Mouse (Mus musculus) spleen, postnatal 0 days (tissue): ENCODE data around the gene P4hb. TPM values are rescaled to one million over a fixed set of nuclear protein-coding genes. Genes with fewer than 3 reads are reported as not detected.

Source experiments
- polyA plus RNA-seq: library from polyadenylated mRNA; unstranded; fragments of >200 nt; fragmentation: Nextera tagmentation; extraction: Ambion mirVana; gene quantifications from 2 replicates; pipeline ENCODE4 v1.2.1, GENCODE M21; 2015

The P4hb gene
- 206 and 241 TPM in 2 replicates for polyA plus RNA-seq

DNA sequence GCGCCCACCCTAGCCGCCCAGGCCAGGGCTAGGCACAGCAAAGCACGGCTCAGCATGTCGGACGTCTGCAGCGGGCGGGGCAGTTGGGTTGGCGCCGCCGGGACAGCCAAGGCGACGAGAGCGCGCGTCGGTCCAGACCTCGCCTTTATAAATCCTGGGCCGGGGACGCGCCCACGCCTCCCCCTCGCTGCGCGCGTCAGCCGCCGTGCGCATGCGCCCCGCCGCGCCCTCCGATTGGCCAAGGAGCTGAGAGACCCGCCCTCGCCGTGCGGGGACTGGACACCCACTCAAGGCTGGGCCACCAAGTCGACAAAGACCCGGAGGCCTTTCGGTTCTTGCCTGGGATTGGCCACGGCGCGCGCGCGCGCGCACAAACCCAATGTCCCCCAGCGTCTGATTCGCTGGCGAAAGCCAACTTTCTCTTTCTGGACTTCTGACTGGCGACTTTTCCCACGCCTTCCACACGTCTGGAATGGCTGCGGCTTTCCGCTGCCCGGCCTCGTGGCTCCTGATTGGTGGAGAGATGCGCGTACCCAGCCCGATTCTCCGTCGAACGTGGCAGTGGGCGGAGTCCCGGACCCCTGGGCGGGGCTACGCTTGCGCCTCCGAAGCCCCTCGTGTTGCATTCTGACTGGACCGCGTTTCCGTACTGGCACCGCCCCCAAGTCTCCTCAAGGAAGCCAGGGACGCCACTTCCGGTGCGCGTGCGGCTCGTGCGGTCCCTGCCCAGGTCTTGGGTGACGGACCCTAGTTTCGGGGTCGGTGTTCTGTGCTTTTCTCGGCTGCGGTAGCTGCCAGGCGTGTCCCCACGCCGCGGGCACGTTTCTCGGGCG, at the start of gene P4hb:
P4hb (minus strand) TSS at position 502 of the 833 bp plus-strand sequence.

DNA sequence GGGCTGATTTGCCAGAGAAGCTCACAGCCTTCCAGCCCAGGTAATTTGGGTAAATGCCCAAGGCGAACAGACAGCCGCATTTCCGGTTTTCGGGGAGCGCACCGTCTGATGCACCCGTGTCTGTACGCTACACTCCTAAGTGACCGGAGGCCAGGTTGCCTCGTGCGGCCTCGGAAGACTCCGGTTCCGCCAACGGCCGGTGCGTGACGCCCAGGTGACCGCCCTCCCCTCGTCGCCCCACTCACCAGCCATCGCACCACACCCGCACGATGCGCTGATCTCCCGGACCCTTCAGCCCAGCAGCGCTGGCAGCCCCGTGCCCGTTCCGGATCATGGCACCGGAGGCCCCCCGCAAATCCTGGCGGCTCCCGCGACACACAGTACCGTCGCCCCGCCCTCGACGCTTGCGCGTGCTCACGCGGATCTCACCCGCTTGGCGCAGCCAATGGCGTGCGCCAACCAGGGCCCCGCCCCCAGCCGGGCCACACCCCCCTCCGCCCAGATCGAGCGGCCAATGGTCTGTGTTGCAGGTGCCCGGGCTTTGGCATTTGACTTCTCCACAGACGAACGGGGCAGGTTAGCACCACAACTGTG, 44.6 kb upstream of the P4hb start, which contains the start of gene Pcyt2:
Pcyt2 (minus strand) TSS at position 418 of the 594 bp plus-strand sequence.

DNA sequence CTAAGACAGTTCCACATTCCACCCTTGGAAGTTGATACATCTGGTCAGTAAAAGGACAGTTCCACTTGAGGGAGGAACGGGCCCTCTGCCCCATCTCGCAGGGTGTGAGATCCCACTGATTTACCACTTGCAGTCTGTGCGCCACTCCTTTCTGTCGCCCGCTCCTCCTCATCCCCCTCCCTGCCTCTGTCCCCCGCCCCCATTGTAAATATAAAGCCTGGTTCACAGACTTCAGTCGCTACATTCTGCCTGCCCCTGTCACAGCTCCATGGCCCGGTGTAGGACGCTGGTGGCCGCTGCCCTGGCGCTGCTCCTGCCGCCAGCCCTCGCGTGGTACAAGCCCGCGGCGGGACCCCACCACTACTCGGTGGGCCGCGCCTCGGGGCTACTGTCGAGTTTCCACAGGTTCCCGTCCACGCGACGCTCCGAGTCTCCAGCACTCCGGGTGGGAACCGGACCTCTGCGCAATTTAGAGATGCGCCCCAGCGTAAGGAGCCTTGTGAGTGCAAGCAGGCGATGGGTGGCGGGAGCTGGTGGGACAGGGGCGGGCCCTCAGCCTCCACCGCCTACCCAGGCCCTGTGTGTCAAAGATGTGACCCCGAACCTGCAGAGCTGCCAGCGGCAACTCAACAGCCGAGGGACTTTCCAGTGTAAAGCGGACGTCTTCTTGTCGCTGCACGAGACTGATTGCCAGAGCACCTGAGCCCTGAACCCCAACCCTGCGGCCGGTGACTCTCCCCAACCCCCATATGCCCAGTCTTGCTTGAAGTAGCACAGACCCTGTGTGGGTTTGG, 35.4 kb upstream of the P4hb start, which contains the start of gene Npb:
Npb (plus strand) TSS at position 237 of the 794 bp plus-strand sequence.

DNA sequence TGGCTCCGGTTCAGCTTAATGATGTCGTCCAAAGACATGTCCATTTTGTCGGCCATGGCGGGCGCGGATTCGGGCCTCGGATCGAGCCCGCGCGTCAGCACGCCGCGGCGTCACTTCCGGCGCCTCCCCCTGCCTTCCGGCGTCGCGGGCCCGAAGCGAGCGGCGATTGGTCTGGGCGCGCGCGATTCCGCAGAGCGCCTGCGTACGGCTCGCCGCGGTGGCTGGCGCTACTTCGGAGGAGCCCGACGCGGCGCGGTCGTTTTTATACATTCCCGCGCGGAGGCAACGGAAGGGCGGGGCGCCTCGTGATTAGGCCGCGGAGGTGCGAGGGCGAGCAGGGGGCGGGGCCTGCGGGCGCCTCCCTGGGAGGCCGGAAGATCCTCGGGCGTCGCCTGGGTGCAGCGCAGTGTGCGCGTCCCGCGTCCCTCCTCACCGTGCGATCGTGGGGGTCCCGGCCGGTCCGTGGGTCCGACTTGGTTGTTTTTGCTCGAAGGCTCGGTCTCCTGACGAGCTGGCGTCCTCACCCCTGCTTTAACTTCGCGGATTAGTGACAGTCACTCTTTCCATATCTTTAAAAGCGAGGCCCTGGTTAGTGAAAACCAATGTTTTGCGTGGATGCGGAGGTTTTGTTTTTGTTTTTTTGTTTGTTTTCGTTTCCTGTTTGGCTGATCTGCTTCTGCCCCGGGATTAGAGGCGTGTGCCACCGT, 25.4 kb upstream of the P4hb start, which contains the start of the genes Alyref and Anapc11:
Alyref (minus strand) TSS at position 83 of the 707 bp plus-strand sequence.
Anapc11 (plus strand) TSS at position 139 of the 707 bp plus-strand sequence.

DNA sequence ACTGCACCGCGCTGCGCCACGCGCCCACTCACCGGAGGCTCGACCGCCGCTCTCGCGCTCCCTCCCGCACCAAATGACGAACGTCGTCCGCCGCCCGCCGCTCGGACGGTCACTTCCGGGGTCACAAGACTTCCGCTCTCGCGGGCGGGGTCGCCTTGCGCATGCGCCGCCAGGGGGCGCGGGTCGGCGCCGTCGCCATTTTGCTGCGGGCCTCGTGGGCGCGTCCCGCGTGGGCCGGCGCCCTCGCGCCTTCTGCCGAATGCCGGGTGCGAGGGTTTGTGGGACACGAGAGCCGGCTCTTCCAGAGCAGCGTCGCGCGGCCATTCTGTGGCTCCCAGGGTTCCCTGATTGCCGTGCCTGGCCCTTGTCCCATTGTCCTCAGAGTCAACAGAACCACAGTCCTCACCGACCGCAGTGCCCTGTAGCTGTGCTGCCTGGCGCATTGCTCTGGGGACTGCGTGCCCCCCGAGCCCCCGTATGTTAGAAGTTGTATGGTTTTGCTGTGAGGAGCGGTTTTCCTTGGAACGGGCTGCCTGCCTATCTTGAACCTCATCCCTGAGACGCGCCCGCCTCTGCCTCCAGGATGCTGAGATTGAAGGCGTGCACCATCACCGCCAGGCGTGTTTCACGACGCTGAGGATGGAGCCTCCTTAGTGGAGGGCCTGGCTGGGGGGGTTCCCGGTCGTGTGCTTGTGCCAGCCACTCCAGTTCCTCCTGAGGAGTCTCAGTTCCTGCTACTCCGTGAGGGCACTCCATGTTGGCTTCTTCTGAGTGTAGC, 8.6 kb upstream of the P4hb start, which contains the start of gene Arhgdia:
Arhgdia (minus strand) TSS at position 135 of the 778 bp plus-strand sequence.

DNA sequence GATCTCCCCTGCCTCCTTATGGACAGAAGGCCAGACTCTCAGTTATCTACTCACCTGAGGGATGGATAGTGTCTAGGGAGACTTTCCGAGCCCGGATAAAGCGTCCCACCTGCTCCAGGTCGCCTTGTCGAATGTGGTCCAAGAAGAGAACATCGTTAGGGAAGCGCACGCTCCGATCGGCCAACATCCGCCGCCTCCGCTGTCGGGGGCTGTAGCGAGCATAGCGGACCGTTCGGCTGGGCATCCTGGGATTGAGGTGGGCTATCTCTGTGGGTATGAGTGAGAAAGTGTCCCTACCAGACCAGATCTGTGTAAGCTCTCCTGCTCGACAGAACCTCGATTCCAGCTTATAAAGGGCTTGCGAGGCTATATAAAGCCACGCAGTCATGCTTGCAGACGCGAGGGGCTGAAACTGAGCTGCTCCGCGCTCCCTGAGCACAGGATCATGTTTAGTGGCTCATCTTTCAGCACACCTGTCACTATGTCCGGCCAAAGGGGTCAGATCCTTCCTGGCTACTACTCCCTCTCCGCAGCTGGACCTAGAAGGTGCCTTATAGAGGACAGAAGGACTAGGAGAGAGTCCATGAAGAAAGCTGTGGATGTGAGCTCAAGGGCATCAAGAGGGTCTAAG, 22.1 kb downstream of the P4hb start, which contains the start of gene Ppp1r27:
Ppp1r27 (minus strand) TSS at position 323 of the 631 bp plus-strand sequence.

DNA sequence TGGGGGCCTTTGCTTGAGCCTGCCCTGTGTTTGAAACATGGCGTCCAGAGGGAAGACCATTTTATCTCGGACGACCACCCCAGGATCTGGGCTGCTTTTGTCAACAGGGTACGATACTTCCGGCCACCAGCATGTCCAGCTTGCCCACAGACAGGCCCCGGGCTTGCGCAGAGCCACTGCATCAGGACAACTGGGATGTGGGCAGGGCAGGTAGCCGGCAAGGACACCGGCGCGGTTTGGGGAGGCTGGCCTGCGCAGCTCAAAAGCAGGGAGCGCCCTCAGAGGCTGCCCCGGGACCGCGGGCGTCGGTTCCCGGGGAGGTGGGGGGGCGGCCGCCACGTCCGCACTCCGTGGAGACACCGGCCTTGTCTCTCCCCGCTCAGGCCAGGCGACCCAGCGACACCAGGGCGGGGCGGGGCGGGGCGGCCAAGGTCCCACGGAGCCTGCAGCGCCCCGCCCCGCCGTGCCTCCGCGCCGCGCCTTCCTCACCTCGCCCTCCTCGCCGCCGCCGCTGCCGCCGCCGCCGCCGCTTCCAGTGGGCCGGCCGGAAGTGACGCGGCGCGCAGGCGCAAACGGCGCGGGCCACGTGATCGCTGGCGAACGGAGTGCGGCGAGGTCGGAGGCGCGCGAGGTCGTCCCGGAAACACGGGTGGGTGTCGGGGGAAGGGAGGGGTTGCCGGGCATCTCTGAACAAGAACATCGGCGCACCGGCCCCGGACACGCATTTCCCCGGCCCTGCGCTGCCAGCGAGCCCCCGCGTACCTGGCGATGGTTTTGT, 23.7 kb downstream of the P4hb start, which contains the start of gene Mcrip1:
Mcrip1 (minus strand) TSS at position 560 of the 778 bp plus-strand sequence.

DNA sequence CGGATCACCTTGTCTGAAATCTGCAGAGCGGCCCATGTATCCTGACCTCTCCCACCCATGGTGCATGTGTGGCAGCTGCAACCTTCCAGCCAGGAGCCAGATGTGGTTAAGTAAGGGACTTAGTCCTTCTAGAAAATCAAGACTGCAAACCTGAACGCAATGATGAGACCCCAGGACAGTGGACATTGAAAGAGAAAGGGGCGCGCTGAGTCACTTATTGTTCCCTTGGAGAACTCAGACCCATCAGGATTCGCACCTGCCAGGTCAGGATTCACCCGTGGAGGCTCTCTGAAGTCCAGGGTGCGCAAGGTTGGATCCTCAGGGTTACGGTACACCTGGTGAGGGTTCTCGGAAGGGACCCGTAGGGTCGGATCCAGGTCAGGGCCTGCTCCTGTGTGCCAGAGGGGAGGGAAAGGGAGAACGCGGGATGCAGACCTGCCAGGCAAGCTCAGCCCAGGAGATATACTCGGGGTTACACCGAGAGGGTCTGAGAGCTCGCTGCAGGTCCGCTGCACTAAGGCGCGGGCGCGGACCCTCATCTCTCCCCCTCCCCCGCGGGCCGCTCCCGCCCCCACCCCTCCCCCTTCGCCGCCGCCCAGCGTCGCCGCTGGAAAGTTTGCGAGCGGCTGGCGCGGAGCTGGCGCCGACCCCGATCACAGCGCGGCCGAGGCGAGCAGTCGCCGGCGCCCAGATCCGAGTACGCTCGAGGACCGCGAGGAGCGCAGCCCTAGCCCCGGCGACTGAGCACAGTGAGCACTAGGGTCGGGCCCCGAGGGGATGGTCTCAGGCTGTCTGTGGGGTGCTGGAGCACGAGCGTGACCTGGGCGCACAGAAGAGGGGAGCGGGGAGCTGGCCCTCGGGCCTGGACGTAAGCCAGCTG, 42.7 kb downstream of the P4hb start, which contains the start of gene Gcgr:
Gcgr (plus strand) TSS at position 615 of the 880 bp plus-strand sequence.

Other genes with a start within 250 kb of the P4hb start
- 706 and 868 TPM in 2 replicates for gene Actg1, start 224.7 kb downstream of the P4hb start, polyA plus RNA-seq
- gene Fscn2, start 211.7 kb downstream of the P4hb start, polyA plus RNA-seq, result 0.29 and 0.52 TPM in 2 replicates
- 11.0 and 12.8 TPM in 2 replicates for gene Faap100, start 194.5 kb downstream of the P4hb start, polyA plus RNA-seq
- 19.0 and 19.5 TPM in 2 replicates for gene Nploc4, start 135.5 kb downstream of the P4hb start, polyA plus RNA-seq
- 0.07 TPM in 1 of 2 replicates, not detected in the other for gene Tspan10, start 130.6 kb downstream of the P4hb start, polyA plus RNA-seq
- gene Pde6g, start 119.8 kb downstream of the P4hb start, polyA plus RNA-seq, result 0.12 and 0.16 TPM in 2 replicates
- 11.2 and 15.7 TPM in 2 replicates for gene Oxld1, start 115.2 kb downstream of the P4hb start, polyA plus RNA-seq
- gene Ccdc137, start 115.1 kb downstream of the P4hb start, polyA plus RNA-seq, result 24.2 and 24.8 TPM in 2 replicates
- 22.7 TPM in 2 replicates for gene Arl16, start 105.6 kb downstream of the P4hb start, polyA plus RNA-seq
- 99.2 and 107 TPM in 2 replicates for gene Mrpl12, start 88.6 kb downstream of the P4hb start, polyA plus RNA-seq
- 16.9 and 18.6 TPM in 2 replicates for gene Slc25a10, start 81.4 kb downstream of the P4hb start, polyA plus RNA-seq
- 0.13 TPM in 1 of 2 replicates, not detected in the other for gene Gcgr, start 42.6 kb downstream of the P4hb start, polyA plus RNA-seq
- gene Mcrip1, start 23.5 kb downstream of the P4hb start, polyA plus RNA-seq, result 76.2 and 89.7 TPM in 2 replicates
- gene Ppp1r27, start 22.1 kb downstream of the P4hb start, polyA plus RNA-seq, result not detected in 2 replicates
- 234 and 266 TPM in 2 replicates for gene Arhgdia, start 8.4 kb upstream of the P4hb start, polyA plus RNA-seq
- 381 and 432 TPM in 2 replicates for gene Alyref, start 25.1 kb upstream of the P4hb start, polyA plus RNA-seq
- gene Anapc11, start 25.2 kb upstream of the P4hb start, polyA plus RNA-seq, result 120 and 128 TPM in 2 replicates
- 2.7 and 5.2 TPM in 2 replicates for gene Npb, start 35.2 kb upstream of the P4hb start, polyA plus RNA-seq
- 48.5 and 54.1 TPM in 2 replicates for gene Pcyt2, start 44.7 kb upstream of the P4hb start, polyA plus RNA-seq
- gene Sirt7, start 52.0 kb upstream of the P4hb start, polyA plus RNA-seq, result 49.4 and 54.1 TPM in 2 replicates
- gene Mafg, start 60.3 kb upstream of the P4hb start, polyA plus RNA-seq, result 40.0 and 41.2 TPM in 2 replicates
- gene Pycr1, start 70.5 kb upstream of the P4hb start, polyA plus RNA-seq, result 3.5 and 5.2 TPM in 2 replicates
- gene Myadml2, start 74.9 kb upstream of the P4hb start, polyA plus RNA-seq, result 0.23 and 0.29 TPM in 2 replicates
- gene Notum, start 87.9 kb upstream of the P4hb start, polyA plus RNA-seq, result not detected in 2 replicates
- gene Aspscr1, start 99.7 kb upstream of the P4hb start, polyA plus RNA-seq, result 60.0 and 64.9 TPM in 2 replicates
- gene Cenpx, start 140.5 kb upstream of the P4hb start, polyA plus RNA-seq, result 143 and 147 TPM in 2 replicates
- 12.3 and 13.8 TPM in 2 replicates for gene Lrrc45, start 140.7 kb upstream of the P4hb start, polyA plus RNA-seq
- gene Rac3, start 148.2 kb upstream of the P4hb start, polyA plus RNA-seq, result 3.1 and 3.6 TPM in 2 replicates
- gene Dcxr, start 154.0 kb upstream of the P4hb start, polyA plus RNA-seq, result 9.0 and 14.8 TPM in 2 replicates
- 1.2 and 3.8 TPM in 2 replicates for gene Cbr2, start 158.9 kb upstream of the P4hb start, polyA plus RNA-seq
- gene Hmga1b, start 189.5 kb upstream of the P4hb start, polyA plus RNA-seq, result 3.8 and 5.0 TPM in 2 replicates
- 11.9 and 13.8 TPM in 2 replicates for gene Rfng, start 211.0 kb upstream of the P4hb start, polyA plus RNA-seq
- gene Gps1, start 211.0 kb upstream of the P4hb start, polyA plus RNA-seq, result 73.2 and 75.4 TPM in 2 replicates
- 58.0 and 60.3 TPM in 2 replicates for gene Dus1l, start 223.2 kb upstream of the P4hb start, polyA plus RNA-seq